Mouse (Mus musculus) right cerebral cortex, postnatal 14 days (tissue): ENCODE measurements around the gene Shisal1.
A peak's percentile ranks its signal among the peaks of the same experiment; 100 is the strongest.

ENCODE experiments used
- DNase-seq: peaks from one replicate; pipeline ENCODE4 v3.0.0; 2022

Shisal1 gene

GRCm38 (mm10) chr15:84423781-84424180 lies 23.1 kb downstream of the Shisal1 start:
- no peak for DNase-seq

DNA sequence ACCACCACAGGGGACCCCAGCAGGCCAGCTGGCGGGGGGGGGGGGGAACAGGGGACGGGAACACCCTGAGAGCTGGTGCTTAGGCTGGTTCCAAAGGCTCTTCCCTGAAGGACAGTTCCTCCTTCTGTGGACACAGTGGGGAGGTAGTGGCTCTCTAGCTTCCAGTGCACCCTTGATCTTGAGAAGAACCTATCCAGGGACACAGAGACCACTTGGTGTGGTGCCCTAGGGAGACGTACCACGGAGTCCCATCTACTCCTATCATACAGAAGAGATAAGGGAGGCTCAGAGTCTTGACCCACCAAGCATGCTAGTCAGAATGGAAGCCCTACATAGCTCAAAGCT lies 28.7 kb downstream of the Shisal1 start:
- DNase-seq = no peak

DNA sequence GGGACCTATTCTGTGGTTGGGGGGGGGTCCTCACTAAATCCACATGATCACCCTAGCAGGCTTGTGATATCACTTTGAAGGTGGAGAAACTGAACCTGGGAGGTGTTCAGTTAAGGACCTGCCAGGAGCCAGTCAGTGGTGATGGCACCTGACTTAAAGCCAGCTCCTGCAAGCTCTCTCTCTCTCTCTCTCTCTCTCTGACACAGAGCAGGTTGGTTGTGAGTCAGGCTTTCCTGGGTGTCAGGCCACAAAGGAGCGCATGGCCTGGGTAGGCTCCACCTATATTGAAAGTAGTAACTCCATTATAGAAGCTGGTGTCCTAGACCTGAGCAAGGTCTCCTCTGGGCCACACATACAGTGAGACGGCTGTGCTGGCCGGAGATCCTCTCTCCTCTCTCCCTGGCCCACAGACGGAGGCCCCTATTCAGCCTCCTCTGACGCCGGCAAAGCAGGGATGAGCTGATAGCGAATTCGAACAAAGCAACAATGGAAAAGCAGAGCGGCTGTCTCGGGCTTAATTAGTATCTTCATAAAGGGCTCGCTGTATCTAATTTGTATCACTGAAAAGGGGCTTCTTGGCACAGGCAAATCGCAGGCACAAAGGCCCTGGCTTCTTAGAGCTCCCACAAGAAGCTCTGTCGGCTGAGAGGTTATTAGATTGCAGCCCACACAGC lies 29.2 kb downstream of the Shisal1 start:
- DNase-seq = no peak

- no peak for DNase-seq
Measured at GRCm38 (mm10) chr15:84417017-84417416, 29.9 kb downstream of the Shisal1 start.

DNA sequence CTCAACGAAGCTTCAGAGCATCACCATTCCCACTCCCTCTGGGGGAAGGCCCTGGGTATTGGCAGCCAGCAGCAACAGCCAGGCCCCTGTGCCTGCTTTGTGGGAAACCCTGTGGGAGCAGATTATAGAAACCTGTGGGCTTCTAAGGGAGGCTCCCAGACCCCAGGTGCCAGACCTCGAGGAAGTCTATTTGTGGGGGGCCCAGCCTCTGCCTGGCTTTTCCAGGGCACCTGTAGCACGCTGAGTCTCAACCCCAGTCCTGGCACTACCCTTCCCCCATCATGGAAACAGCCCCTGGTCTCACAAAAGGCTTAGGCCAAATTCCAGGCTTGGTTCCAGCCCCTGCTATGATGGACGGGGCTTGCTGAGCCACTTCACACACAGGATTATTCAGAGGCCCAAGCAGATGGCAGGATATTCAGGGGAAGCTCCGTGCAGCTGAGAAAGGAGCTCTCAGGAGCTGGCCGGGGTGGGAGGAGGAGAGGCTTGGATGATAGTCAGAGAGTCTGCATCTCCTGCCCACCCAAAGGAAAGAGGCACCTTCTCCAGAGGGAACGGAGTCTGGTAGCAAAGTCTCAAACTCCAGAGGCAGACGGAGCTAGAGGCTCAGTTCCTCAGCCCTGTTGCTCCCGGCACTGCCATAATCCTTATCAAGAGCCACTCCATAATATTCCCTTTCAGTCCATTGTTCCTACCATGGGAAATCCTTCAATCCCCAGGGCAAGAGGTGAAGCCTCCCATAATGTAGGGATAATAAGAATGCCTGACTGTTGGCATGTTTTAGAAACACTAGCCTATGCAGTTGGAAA lies 32.7 kb downstream of the Shisal1 start:
- peak; percentile 64 for DNase-seq

GRCm38 (mm10) chr15:84412409-84412808 lies 34.5 kb downstream of the Shisal1 start:
- DNase-seq = peak; percentile 26

DNA sequence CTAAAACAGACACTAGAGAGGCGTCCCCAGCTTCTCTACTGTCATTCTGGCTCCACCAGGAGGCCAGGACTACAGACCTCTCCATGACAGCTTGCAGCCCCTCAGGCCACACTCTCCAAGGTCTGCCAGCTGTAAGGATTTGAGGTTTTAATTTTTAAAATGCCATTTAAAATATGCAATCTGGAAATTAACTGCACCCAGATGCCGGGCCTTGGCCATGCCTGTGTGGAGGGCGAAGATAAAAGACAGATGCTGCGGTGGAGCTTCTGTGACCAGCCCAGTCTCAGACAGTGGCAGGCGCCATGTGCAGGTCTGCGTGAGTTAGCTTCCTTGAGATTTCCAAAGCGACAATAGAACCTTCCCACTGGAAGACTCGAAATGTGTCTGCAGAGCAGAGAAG lies 36.8 kb downstream of the Shisal1 start:
- DNase-seq = no peak

- peak; percentile 49 for DNase-seq
Measured at GRCm38 (mm10) chr15:84408576-84408975, 38.3 kb downstream of the Shisal1 start.

DNA sequence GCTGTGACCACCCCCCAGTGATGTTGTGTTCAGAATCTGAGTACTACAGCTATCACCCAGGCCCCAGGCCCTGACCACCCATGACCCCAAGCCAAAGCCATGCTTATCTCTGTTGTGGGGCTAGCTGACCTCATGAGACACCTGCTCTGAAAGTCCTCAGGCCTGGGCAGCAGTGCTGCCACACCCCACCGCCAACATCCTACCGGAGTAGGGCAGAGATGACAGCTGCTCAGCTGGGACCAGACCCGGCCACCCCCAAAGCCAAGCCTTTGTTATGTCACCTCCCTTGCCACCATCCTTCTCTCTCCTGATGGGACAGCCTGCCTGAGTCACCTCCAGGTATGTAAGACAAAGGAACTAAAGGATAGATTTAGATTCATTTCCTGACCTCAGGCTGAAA lies 41.1 kb downstream of the Shisal1 start:
- no peak for DNase-seq

GRCm38 (mm10) chr15:84403454-84404113 lies 43.3 kb downstream of the Shisal1 start:
- no peak for DNase-seq

GRCm38 (mm10) chr15:84398617-84399016 lies 48.3 kb downstream of the Shisal1 start:
- no peak for DNase-seq

DNA sequence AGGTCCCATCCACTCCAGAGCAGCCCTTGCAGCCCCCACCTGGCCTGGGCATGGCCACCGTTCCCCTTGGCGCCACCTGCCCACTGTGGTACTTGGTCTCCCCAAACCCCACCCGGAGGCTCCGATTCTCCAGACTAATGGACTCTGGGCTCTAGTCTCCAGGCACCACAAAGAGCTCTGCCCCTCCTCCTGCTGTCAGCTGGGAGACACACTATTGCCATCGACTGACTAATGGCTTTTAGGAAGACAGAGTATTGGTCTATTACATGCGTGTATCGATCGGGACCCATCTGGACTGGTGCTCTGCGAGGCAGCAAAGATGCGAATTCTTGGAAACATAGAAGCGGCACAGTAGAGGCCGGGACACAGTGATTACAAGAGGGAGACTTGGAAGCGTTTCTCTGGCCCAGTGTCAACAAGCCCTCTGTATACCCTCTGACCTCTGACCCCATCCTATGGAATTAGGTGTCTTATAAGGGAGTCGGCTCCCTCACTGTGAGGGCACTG lies 49.2 kb downstream of the Shisal1 start:
- no peak for DNase-seq

DNA sequence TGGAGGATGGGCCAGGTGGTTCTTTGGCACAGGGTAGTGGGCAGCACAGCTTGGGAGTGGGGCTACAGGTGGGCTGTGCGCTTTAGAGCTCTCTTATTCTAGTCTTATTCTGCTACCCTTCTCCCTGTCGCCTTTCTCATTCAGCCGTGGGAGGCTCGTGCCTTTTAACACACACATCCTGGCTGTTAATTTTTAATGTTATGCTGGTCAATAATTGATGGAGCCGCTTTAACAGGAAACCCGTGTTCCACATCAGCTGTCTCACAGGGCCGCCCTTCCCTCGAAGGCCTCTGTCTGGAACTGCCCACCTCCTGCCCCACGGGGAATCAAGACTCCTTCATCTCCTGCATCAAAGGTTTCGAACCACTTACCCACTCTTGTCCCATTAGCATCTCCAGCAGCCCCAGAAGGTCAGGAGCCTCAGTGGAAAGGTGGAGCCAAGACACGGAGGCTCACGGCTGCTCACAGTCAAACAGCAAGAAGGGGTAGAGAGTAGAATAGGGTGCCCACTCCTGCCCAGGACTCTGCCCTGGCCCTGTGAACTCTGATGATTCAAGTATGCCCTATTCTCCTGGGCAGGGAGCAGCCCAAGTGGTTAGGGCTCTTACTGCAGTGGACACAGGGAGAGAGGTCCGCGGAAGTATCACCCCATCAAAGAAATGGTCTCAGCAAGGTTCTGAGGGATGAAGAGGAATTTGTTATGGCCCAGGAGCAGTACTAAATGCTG lies 51.4 kb downstream of the Shisal1 start:
- no peak for DNase-seq

DNA sequence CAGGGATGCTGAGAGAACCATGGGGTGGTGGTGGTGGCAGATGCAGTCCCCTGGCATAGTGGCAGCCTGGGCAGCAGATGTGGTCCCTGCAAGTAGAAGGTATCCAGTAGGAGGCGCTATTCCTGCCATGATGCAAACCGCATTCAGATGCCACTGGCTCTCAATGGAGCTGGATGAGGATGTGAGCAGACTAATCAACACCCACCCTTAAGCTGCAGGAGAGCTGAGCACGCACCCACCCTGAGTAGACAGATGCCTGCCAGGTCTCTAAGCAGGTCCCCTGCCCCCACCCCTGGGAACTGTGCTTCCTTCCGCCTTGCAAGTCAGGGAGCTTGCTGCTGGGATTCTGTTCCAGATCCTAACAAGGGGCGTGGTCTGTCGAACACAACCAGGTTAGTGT lies 53.6 kb downstream of the Shisal1 start:
- no peak for DNase-seq

- peak; percentile 9 for DNase-seq
Measured at GRCm38 (mm10) chr15:84392840-84393239, 54.1 kb downstream of the Shisal1 start.

DNA sequence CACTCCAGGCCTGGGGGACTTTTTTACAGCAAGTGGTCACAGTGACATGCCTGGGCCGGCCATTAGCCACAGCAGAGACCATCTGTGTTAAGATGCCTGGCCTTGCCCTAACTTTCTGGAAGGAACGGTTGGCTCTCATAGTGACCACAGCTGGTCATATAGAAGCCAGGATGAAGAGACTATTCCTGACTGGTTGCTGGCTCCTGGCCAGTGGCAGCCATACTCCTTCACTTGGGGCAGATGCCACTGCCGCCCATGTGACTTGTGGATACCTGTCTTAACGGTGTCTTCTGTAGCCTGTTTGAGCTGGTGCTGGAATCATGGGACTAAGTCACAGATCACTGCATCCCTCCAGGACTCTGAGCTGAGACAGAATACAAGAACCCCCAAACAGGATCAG lies 54.8 kb downstream of the Shisal1 start:
- DNase-seq = peak; percentile 5

GRCm38 (mm10) chr15:84388698-84389131 lies 58.2 kb downstream of the Shisal1 start:
- DNase-seq = peak; percentile 3

DNA sequence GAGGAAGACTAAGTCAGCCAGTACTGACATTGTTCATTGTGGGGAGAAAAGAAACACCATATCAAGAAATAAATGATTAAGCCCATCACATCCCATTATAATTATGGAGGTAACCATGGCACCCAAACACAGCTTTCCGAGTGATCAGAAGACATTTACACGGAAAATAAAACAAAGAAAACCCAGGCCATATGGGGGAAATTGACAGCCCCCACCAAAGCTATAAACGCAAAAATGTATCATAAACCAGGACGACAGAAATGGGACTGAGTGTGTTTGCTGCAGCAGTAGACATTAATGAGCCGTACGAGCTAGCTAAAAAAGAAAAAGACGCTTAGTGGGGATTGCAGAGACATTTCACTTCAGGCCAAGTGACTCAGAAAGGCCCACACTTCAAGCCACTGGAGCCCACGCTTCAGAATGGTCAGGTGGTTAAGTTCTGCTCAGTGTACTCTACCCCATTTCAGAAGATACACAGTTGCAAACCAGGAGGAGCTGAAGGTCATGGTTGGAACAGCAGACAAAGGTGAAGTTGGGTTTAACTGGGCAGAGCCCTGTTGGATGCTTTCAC lies 60.8 kb downstream of the Shisal1 start:
- peak; percentile 2 for DNase-seq

- DNase-seq = peak; percentile 2
Measured at GRCm38 (mm10) chr15:84384066-84384465, 62.8 kb downstream of the Shisal1 start.

GRCm38 (mm10) chr15:84380181-84380580 lies 66.7 kb downstream of the Shisal1 start:
- peak; percentile 4 for DNase-seq

DNA sequence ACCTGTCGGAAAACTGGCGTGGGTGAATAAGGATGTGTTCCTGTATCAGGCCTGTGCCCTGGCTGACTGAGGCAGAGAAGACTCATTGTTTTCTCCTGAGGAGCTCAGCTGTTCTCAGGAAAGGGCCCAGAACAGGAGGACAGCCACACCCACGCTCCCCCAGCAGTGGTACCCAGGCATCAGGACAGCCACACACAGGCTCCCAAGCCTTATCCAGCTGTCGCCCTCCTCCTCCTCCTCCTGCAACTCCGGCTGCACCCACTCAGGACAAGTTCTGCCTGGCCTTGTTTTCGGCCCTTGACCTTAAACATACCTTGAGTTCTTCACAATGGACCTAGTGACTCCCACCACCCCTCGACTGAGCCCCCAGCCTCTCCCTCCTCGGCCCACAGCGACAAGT lies 68.2 kb downstream of the Shisal1 start:
- DNase-seq = peak; percentile 7

GRCm38 (mm10) chr15:84372801-84373200 lies 74.1 kb downstream of the Shisal1 start:
- peak; percentile 2 for DNase-seq

DNA sequence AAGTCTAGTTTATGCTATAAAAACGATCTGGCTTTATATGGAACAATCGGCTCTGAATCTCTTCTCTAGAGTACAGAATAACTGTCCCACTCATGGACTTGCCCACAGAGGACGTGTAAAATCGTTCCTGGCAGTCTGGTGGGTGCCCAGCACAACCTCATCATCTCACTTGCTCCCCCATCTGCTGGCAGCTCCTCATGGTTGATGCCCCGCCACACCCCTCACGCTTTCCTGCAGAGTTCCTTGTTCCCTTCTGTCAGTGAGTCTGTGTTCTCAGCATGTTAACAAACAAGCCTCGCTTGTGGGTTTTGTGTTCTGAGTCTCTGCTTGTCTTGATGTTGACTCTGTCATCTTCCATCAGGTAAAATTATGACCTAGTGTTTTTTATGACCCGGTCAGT lies 79.5 kb downstream of the Shisal1 start:
- peak; percentile 5 for DNase-seq
